Mouse (Mus musculus) limb, embryonic 10.5 days (tissue): ENCODE measurements around the gene Cltc. TPM values are rescaled to one million over a fixed set of nuclear protein-coding genes. Genes with fewer than 3 reads are reported as not detected.

Experiments
- DNase-seq: peaks from one replicate; pipeline ENCODE4 v3.0.0-alpha.2; 2017; ENCODE audit warnings: low spot score
- H3K27ac ChIP-seq: fragments of 300-500 bp; sonication (generic); 2 replicates; pipeline ENCODE4 v1.5.1; 2016; ENCODE audit warnings: mild to moderate bottlenecking
- H3K27me3 ChIP-seq: fragments of 300-500 bp; sonication (generic); 2 replicates; pipeline ENCODE4 v1.6.1; 2016; ENCODE audit warnings: low read depth, mild to moderate bottlenecking; ENCODE audit not compliant: poor library complexity, severe bottlenecking
- H3K36me3 ChIP-seq: fragments of 300-500 bp; sonication (generic); 2 replicates; pipeline ENCODE4 v1.6.1; 2016; ENCODE audit warnings: mild to moderate bottlenecking, moderate library complexity
- H3K4me1 ChIP-seq: fragments of 300-500 bp; sonication (generic); 2 replicates; pipeline ENCODE4 v1.6.1; 2016
- H3K4me3 ChIP-seq: fragments of 300-500 bp; sonication (generic); 2 replicates; pipeline ENCODE4 v1.5.1; 2016; ENCODE audit warnings: mild to moderate bottlenecking, moderate library complexity
- H3K9me3 ChIP-seq: fragments of 300-500 bp; sonication (generic); replicated peaks from 2 replicates; pipeline ENCODE4 v1.6.1; 2016; ENCODE audit warnings: mild to moderate bottlenecking
- WGBS: fragments of 180-500 bp; shearing (Covaris S2); methylation state at CpG from one replicate; pipeline ENCODE4 v1.1.7; 2016; 5-methylcytosine and 5-hydroxymethylcytosine counted together
- polyA plus RNA-seq: library from polyadenylated mRNA; unstranded; fragments of >200 nt; fragmentation: Nextera tagmentation; extraction: Ambion mirVana; gene quantifications from 2 replicates; pipeline ENCODE4 v1.2.1, GENCODE M21; 2016

The Cltc gene
- polyA plus RNA-seq, 1 experiment from 2014 or later: 127 TPM

DNA sequence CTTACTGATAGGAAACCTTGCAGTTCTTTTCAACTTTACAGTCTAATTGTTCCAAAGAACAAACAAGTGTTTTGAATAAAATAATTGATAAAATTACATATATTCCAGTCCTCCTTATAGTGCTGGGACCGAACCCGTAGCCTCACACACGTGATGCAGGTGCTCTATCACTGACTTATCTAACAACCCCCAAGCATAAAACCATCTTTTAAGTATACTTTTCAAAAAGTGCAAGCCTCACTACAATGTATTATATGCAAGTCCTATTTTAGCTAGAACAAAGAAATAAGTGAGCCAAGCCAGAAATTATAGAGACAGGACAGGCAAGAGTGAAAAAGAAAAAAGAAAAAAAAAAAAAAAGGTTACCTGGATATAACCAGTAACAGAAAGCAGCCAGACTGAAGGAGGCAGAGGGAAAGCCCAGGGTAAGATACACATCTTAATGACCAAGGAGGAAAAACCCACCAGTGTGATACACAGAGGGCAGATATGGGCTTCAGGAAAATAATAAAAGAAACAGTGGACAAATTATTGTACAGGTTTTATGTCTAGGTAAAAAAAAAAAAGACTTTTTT is 110.4 kb downstream of the Cltc start:
- no peak overlapping the region for H3K4me3 ChIP-seq
- H3K27ac ChIP-seq: no peak overlapping the region
- H3K9me3 ChIP-seq: no peaks in the 10 kb centered on the region
- no peaks in the 10 kb centered on the region for H3K4me1 ChIP-seq
- H3K36me3 ChIP-seq: peaks cover 15% of the 10 kb centered on the region
- no peaks in the 10 kb centered on the region for H3K27me3 ChIP-seq
- DNase-seq: no peak
- WGBS: 96% methylated on average over 3 of the region's 3 CpGs

- H3K4me1 ChIP-seq: no peaks in the 10 kb centered on the region
- no peaks in the 10 kb centered on the region for H3K27me3 ChIP-seq
- H3K9me3 ChIP-seq: no peaks in the 10 kb centered on the region
- H3K4me3 ChIP-seq: no peak overlapping the region
- WGBS: 83% methylated on average over 7 of the region's 7 CpGs
- DNase-seq: no peak
- peaks cover 21% of the 10 kb centered on the region for H3K36me3 ChIP-seq
- no peak overlapping the region for H3K27ac ChIP-seq
Measured at GRCm38 (mm10) chr11:86646136-86646834, 111.1 kb downstream of the Cltc start.

DNA sequence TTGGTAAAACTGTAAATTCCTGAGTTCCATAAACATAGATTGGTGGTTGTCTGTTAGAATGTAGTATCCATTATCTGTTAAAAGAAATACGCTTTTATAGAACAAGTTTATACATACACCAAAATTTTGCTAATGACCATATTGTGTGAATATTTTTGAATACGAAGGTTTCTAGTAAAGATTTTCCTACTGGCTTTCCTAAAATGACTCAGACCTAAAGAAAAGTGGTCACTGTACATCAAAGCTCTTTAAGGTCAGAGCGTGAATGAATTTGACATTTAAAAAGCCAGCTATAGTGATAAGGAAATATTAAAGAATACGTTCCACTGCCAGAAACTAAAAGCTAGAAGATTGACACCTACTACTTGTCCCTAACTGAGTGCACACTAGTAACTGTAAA is 112.8 kb downstream of the Cltc start:
- Histone ChIP-seq H3K27me3 (no peaks in the 10 kb centered on the region), H3K4me1 (no peaks in the 10 kb centered on the region), H3K9me3 (no peaks in the 10 kb centered on the region), H3K27ac (no peak overlapping the region), H3K4me3 (no peak overlapping the region), H3K36me3 (peaks cover 26% of the 10 kb centered on the region)
- WGBS: 96% methylated on average over 4 of the region's 4 CpGs
- no peak for DNase-seq

Other genes starting within 250 kb of the Cltc start
- 47.3 and 64.3 TPM in 2 replicates for gene Rps6kb1, start 212.8 kb downstream of the Cltc start, polyA plus RNA-seq
- gene Tubd1, start 212.6 kb downstream of the Cltc start, polyA plus RNA-seq: 9.8 and 10.8 TPM in 2 replicates
- gene Vmp1, start 73.7 kb downstream of the Cltc start, polyA plus RNA-seq: 88.6 and 97.9 TPM in 2 replicates
- gene Ptrh2, start 73.6 kb downstream of the Cltc start, polyA plus RNA-seq: 45.6 and 45.9 TPM in 2 replicates
- gene Dhx40, start 50.2 kb upstream of the Cltc start, polyA plus RNA-seq: 28.4 and 36.1 TPM in 2 replicates
- gene Ypel2, start 236.1 kb upstream of the Cltc start, polyA plus RNA-seq: 3.0 and 5.5 TPM in 2 replicates